Mouse (Mus musculus) myocyte (in vitro differentiated cells): Measurements from ENCODE around the gene Tor4a. TPM values are rescaled to one million over a fixed set of nuclear protein-coding genes. Genes with fewer than 3 reads are reported as not detected.

Experiments
- H3K27me3 ChIP-seq: one replicate; pipeline ENCODE4 v1.6.1; 2011; ENCODE audit not compliant: control insufficient read depth, insufficient read depth, insufficient read length
- H3K36me3 ChIP-seq: one replicate; pipeline ENCODE4 v1.6.1; 2011; ENCODE audit not compliant: control insufficient read depth, insufficient read depth
- H3K4me2 ChIP-seq: one replicate; pipeline ENCODE4 v1.6.1; 2011; ENCODE audit warnings: low read depth, control low read depth
- H3K4me3 ChIP-seq: one replicate; pipeline ENCODE4 v1.5.1; 2011; ENCODE audit warnings: mild to moderate bottlenecking, control low read depth, moderate library complexity
- H3K79me2 ChIP-seq: one replicate; pipeline ENCODE4 v1.6.1; 2011; ENCODE audit not compliant: control insufficient read depth, insufficient read depth
- H3ac ChIP-seq: one replicate; pipeline ENCODE4 v1.6.1; 2011; ENCODE audit not compliant: control insufficient read depth, insufficient read length
- CEBPB ChIP-seq: IDR thresholded peaks from 2 replicates; pipeline ENCODE4 v1.6.1; 2011; ENCODE audit warnings: mild to moderate bottlenecking, moderate library complexity; ENCODE audit not compliant: poor library complexity, insufficient read depth, severe bottlenecking
- E2F4 ChIP-seq: IDR thresholded peaks from one replicate; pipeline ENCODE4 v1.6.1; 2011; ENCODE audit warnings: mild to moderate bottlenecking, control low read depth, moderate library complexity; ENCODE audit not compliant: insufficient read depth
- MAX ChIP-seq: IDR thresholded peaks from one replicate; pipeline ENCODE4 v1.6.1; 2011; ENCODE audit warnings: low read depth, mild to moderate bottlenecking, control low read depth
- MYOD1 ChIP-seq, 3 experiments: IDR thresholded peaks; one replicate each; pipeline ENCODE4 v1.6.1; 2011; ENCODE audit warnings: control low read depth in 2 of 3, low read depth in 2 of 3, mild to moderate bottlenecking in 2 of 3, moderate library complexity in 1 of 3; ENCODE audit not compliant: insufficient read length in 2 of 3, control insufficient read depth in 1 of 3
- MYOG ChIP-seq, 3 experiments: IDR thresholded peaks; one replicate each; pipeline ENCODE4 v1.6.1; 2011; ENCODE audit warnings: control low read depth in 2 of 3, low read depth in 2 of 3, mild to moderate bottlenecking in 2 of 3; ENCODE audit not compliant: insufficient read length in 2 of 3, control insufficient read depth in 1 of 3, insufficient read depth in 1 of 3
- POLR2A ChIP-seq: IDR thresholded peaks from one replicate; pipeline ENCODE4 v1.6.1; 2011; ENCODE audit warnings: low read depth, mild to moderate bottlenecking, control low read depth, moderate library complexity; ENCODE audit not compliant: insufficient read length
- POLR2AphosphoS2 ChIP-seq: IDR thresholded peaks from one replicate; pipeline ENCODE4 v1.6.1; 2011; ENCODE audit warnings: low read depth, control low read depth; ENCODE audit not compliant: insufficient read length
- REST ChIP-seq: IDR thresholded peaks from one replicate; pipeline ENCODE4 v1.6.1; 2011; ENCODE audit warnings: mild to moderate bottlenecking, control low read depth, moderate library complexity; ENCODE audit not compliant: insufficient read depth, insufficient read length
- SRF ChIP-seq: IDR thresholded peaks from one replicate; pipeline ENCODE4 v1.6.1; 2011; ENCODE audit warnings: low read depth; ENCODE audit not compliant: control insufficient read depth, insufficient read length
- TCF12 ChIP-seq: IDR thresholded peaks from one replicate; pipeline ENCODE4 v1.6.1; 2011; ENCODE audit warnings: mild to moderate bottlenecking, control low read depth; ENCODE audit not compliant: poor library complexity, insufficient read depth, severe bottlenecking
- TCF3 ChIP-seq: IDR thresholded peaks from one replicate; pipeline ENCODE4 v1.6.1; 2011; ENCODE audit warnings: low read depth, control low read depth; ENCODE audit not compliant: insufficient read length
- USF1 ChIP-seq: IDR thresholded peaks from one replicate; pipeline ENCODE4 v1.6.1; 2011; ENCODE audit warnings: low read depth, mild to moderate bottlenecking, control low read depth, moderate library complexity
- polyA plus RNA-seq: library from polyadenylated mRNA; unstranded; fragments of >200 nt; fragmentation: generic; extraction: Trizol; gene quantifications from one replicate; pipeline ENCODE4 v1.2.1, GENCODE M21; 2012; ENCODE audit warnings: missing spikeins

Tor4a gene
- polyA plus RNA-seq, 1 experiment: 9.2 TPM

- no peak overlapping the region for H3ac ChIP-seq
- peaks cover 27% of the 10 kb centered on the region for H3K27me3 ChIP-seq
- H3K4me3 ChIP-seq: no peak overlapping the region
- no peaks in the 10 kb centered on the region for H3K36me3 ChIP-seq
- no peak for TF ChIP-seq POLR2A
- TF ChIP-seq MAX: no peak
- TF ChIP-seq MYOG (IDR thresholded peaks at IDR 0.05; ENCODE audit: control insufficient read depth in 1 of 3, insufficient read depth in 1 of 3, insufficient read length in 2 of 3, low read depth in 2 of 3): no peak
- TF ChIP-seq SRF: no peak
- no peak for TF ChIP-seq TCF12
- no peak for TF ChIP-seq TCF3
- TF ChIP-seq CEBPB: no peak
- TF ChIP-seq USF1: no peak
- no peak for TF ChIP-seq E2F4
- TF ChIP-seq REST: no peak
- no peak for TF ChIP-seq POLR2AphosphoS2
- no peak for TF ChIP-seq MYOD1 (IDR thresholded peaks at IDR 0.05; ENCODE audit: control insufficient read depth in 1 of 3, insufficient read length in 2 of 3, low read depth in 2 of 3)
- H3K79me2 ChIP-seq: no peaks in the 10 kb centered on the region
- H3K4me2 ChIP-seq: peak overlapping the region; percentile 65
Measured at GRCm38 (mm10) chr2:25240723-25241437, 44.2 kb upstream of the Tor4a start.

- no peaks in the 10 kb centered on the region for H3K79me2 ChIP-seq
- no peak for TF ChIP-seq CEBPB
- no peak for TF ChIP-seq TCF3
- TF ChIP-seq MAX: no peak
- no peak for TF ChIP-seq POLR2AphosphoS2
- no peak for TF ChIP-seq E2F4
- TF ChIP-seq USF1: no peak
- no peak for TF ChIP-seq MYOG (IDR thresholded peaks at IDR 0.05; ENCODE audit: control insufficient read depth in 1 of 3, insufficient read depth in 1 of 3, insufficient read length in 2 of 3, low read depth in 2 of 3)
- TF ChIP-seq MYOD1 (IDR thresholded peaks at IDR 0.05; ENCODE audit: control insufficient read depth in 1 of 3, insufficient read length in 2 of 3, low read depth in 2 of 3): no peak
- TF ChIP-seq POLR2A: no peak
- no peak for TF ChIP-seq REST
- no peak for TF ChIP-seq TCF12
- TF ChIP-seq SRF: no peak
- H3K27me3 ChIP-seq: peaks cover 33% of the 10 kb centered on the region
- peak overlapping the region; percentile 65 for H3K4me2 ChIP-seq
- no peaks in the 10 kb centered on the region for H3K36me3 ChIP-seq
- H3K4me3 ChIP-seq: no peak overlapping the region
- H3ac ChIP-seq: no peak overlapping the region
Measured at GRCm38 (mm10) chr2:25240310-25240709, 43.6 kb upstream of the Tor4a start.

GRCm38 (mm10) chr2:25239766-25240165, 43.1 kb upstream of the Tor4a start:
- Histone ChIP-seq H3K36me3 (no peaks in the 10 kb centered on the region), H3K79me2 (no peaks in the 10 kb centered on the region), H3K4me2 (no peak overlapping the region), H3K27me3 (peaks cover 37% of the 10 kb centered on the region), H3ac (no peak overlapping the region), H3K4me3 (no peak overlapping the region)
- no peak for TF ChIP-seq TCF3
- TF ChIP-seq CEBPB: no peak
- no peak for TF ChIP-seq USF1
- no peak for TF ChIP-seq REST
- no peak for TF ChIP-seq TCF12
- no peak for TF ChIP-seq SRF
- TF ChIP-seq MYOD1 (IDR thresholded peaks at IDR 0.05; ENCODE audit: control insufficient read depth in 1 of 3, insufficient read length in 2 of 3, low read depth in 2 of 3): no peak
- no peak for TF ChIP-seq POLR2AphosphoS2
- no peak for TF ChIP-seq POLR2A
- TF ChIP-seq MAX: no peak
- no peak for TF ChIP-seq E2F4
- no peak for TF ChIP-seq MYOG (IDR thresholded peaks at IDR 0.05; ENCODE audit: control insufficient read depth in 1 of 3, insufficient read depth in 1 of 3, insufficient read length in 2 of 3, low read depth in 2 of 3)

GRCm38 (mm10) chr2:25238106-25238505, 41.4 kb upstream of the Tor4a start:
- no peak for TF ChIP-seq CEBPB
- Histone ChIP-seq H3K4me3 (no peak overlapping the region), H3K79me2 (no peaks in the 10 kb centered on the region), H3K36me3 (no peaks in the 10 kb centered on the region), H3K27me3 (peaks cover 54% of the 10 kb centered on the region), H3K4me2 (no peak overlapping the region), H3ac (no peak overlapping the region)

GRCm38 (mm10) chr2:25237522-25237921, 40.8 kb upstream of the Tor4a start:
- no peak overlapping the region for H3K4me3 ChIP-seq
- no peak for TF ChIP-seq REST
- TF ChIP-seq E2F4: no peak
- no peak for TF ChIP-seq CEBPB
- TF ChIP-seq POLR2A: no peak
- no peak for TF ChIP-seq POLR2AphosphoS2
- TF ChIP-seq MAX: no peak
- TF ChIP-seq TCF12: no peak
- TF ChIP-seq USF1: no peak
- TF ChIP-seq MYOD1 (IDR thresholded peaks at IDR 0.05; ENCODE audit: control insufficient read depth in 1 of 3, insufficient read length in 2 of 3, low read depth in 2 of 3): no peak
- TF ChIP-seq MYOG (IDR thresholded peaks at IDR 0.05; ENCODE audit: control insufficient read depth in 1 of 3, insufficient read depth in 1 of 3, insufficient read length in 2 of 3, low read depth in 2 of 3): no peak
- no peak for TF ChIP-seq SRF
- TF ChIP-seq TCF3: no peak
- no peak overlapping the region for H3K4me2 ChIP-seq
- no peaks in the 10 kb centered on the region for H3K79me2 ChIP-seq
- H3K27me3 ChIP-seq: peaks cover 55% of the 10 kb centered on the region
- H3K36me3 ChIP-seq: no peaks in the 10 kb centered on the region
- H3ac ChIP-seq: no peak overlapping the region
